20 mouse cellular contexts compared by ENCODE assay signal in genomic region chr2:65893241-65893640, GRCm38 (mm10). TPM values are rescaled to one million over a fixed set of nuclear protein-coding genes. Genes with fewer than 3 reads are reported as not detected.
DNase-seq lines count a peak whose midpoint lies in the region; ATAC-seq and TF ChIP-seq lines count a peak whose summit lies in the region.
"Had no signal": no experiment of that assay in that cellular context is flagged by ENCODE, and none has a peak within 500 bp of the region (broad histone marks: within the 10 kb centered on the region; RNA-seq: fewer than 3 reads in every experiment).

No protein-coding gene starts in this region.

- H3K27ac ChIP-seq in forebrain, postnatal 0 days (ENCODE audit: low read depth, low read length): peak overlapping the region; percentile 29; the same call in 1 of the 2 replicates
- no peak overlapping the region for H3K27ac ChIP-seq in forebrain, embryonic 16.5 days (ENCODE audit: low read length)
- H3K27ac ChIP-seq in liver, embryonic 13.5 days: peak overlapping the region; percentile 44
- H3K27ac ChIP-seq: embryonic facial prominence, embryonic 12.5 days; heart, embryonic 13.5 days; hindbrain, embryonic 13.5 days; hindbrain, postnatal 0 days had no signal

- H3K9me3 ChIP-seq in forebrain, postnatal 0 days (ENCODE audit: low read length): no peaks in the 10 kb centered on the region
- no peaks in the 10 kb centered on the region for H3K9me3 ChIP-seq in forebrain, embryonic 16.5 days (ENCODE audit: control insufficient read depth, low read length)
- no peaks in the 10 kb centered on the region for H3K9me3 ChIP-seq in liver, embryonic 13.5 days (replicated peaks)
- H3K9me3 ChIP-seq: embryonic facial prominence, embryonic 12.5 days; heart, embryonic 13.5 days; hindbrain, embryonic 13.5 days had no signal

- H3K4me2 ChIP-seq in forebrain, postnatal 0 days (ENCODE audit: low read depth): no peak overlapping the region
- H3K4me2 ChIP-seq in forebrain, embryonic 16.5 days (ENCODE audit: low read length): no peak overlapping the region
- H3K4me2 ChIP-seq in liver, embryonic 13.5 days: peak overlapping the region; percentile 48
- H3K4me2 ChIP-seq: embryonic facial prominence, embryonic 12.5 days; heart, embryonic 13.5 days; hindbrain, embryonic 13.5 days had no signal

- no peak overlapping the region for H3K9ac ChIP-seq in forebrain, postnatal 0 days
- no peak overlapping the region for H3K9ac ChIP-seq in forebrain, embryonic 16.5 days (replicated peaks; ENCODE audit: low read depth, low read length)
- H3K9ac ChIP-seq in liver, embryonic 13.5 days: peak overlapping the region; percentile 3; the same call in 1 of the 2 replicates
- H3K9ac ChIP-seq: embryonic facial prominence, embryonic 12.5 days; heart, embryonic 13.5 days; hindbrain, embryonic 13.5 days had no signal

- H3K27me3 ChIP-seq in forebrain, postnatal 0 days (ENCODE audit: insufficient read depth, low read length): no peaks in the 10 kb centered on the region
- H3K27me3 ChIP-seq in forebrain, embryonic 16.5 days (replicated peaks; ENCODE audit: control insufficient read depth, insufficient read depth, low read length): no peaks in the 10 kb centered on the region
- no peaks in the 10 kb centered on the region for H3K27me3 ChIP-seq in liver, embryonic 13.5 days
- H3K27me3 ChIP-seq: CH12.LX; embryonic facial prominence, embryonic 12.5 days; heart, embryonic 13.5 days; hindbrain, embryonic 13.5 days had no signal

- no peak for ATAC-seq in forebrain, postnatal 0 days
- no peak for ATAC-seq in forebrain, embryonic 16.5 days
- ATAC-seq in liver, embryonic 13.5 days (ENCODE audit: low read depth): peak; percentile 91
- ATAC-seq: activated CD4-positive, CD25-positive, alpha-beta regulatory T cell, adult 4 months; forebrain, embryonic 14.5 days; hindbrain, postnatal 0 days; Patski had no signal

- no peak for DNase-seq in forebrain, postnatal 0 days
- DNase-seq in c-Kit-positive CD71-positive TER-119-positive erythroid progenitor cells, embryonic 14.5 days (ENCODE audit: low spot score): peak; percentile 50
- DNase-seq in liver, embryonic 13.5 days: peak; percentile 61
- no peak for DNase-seq in heart, postnatal 25 days (ENCODE audit: low spot score)
- DNase-seq in gastrocnemius, postnatal 4 days (ENCODE audit: low spot score in 2 of 2): no peak
- DNase-seq: adrenal gland, postnatal 25 days; cerebellum, adult 11-12 months; cerebellum, adult 9-10 months; cerebellum, postnatal 25 days; gastrocnemius, postnatal 14 days had no signal

- 82% methylated on average over 8 of the region's 8 CpGs for WGBS in forebrain, postnatal 0 days
- 83% methylated on average over 8 of the region's 8 CpGs for WGBS in forebrain, embryonic 16.5 days
- 15% methylated on average over 8 of the region's 8 CpGs for WGBS in liver, embryonic 13.5 days (ENCODE audit: insufficient replicate concordance)

- TF ChIP-seq CTCF in forebrain, postnatal 0 days (IDR thresholded peaks at IDR 0.05; ENCODE audit: low read depth): no peak

- H3K4me1 ChIP-seq in forebrain, postnatal 0 days (ENCODE audit: insufficient read depth): peaks cover 9% of the 10 kb centered on the region; the same call in 1 of the 2 replicates
- peaks cover 12% of the 10 kb centered on the region for H3K4me1 ChIP-seq in forebrain, embryonic 16.5 days (replicated peaks; ENCODE audit: control insufficient read depth, insufficient read depth, low read length)
- peaks cover 30% of the 10 kb centered on the region for H3K4me1 ChIP-seq in liver, embryonic 13.5 days (replicated peaks)

- intact Hi-C loops in heart, postnatal 25 days (cut with DNase I): no loop called here

- H3K36me3 ChIP-seq in forebrain, postnatal 0 days (ENCODE audit: insufficient read depth): no peaks in the 10 kb centered on the region
- no peaks in the 10 kb centered on the region for H3K36me3 ChIP-seq in forebrain, embryonic 16.5 days (ENCODE audit: control insufficient read depth, insufficient read depth)
- no peaks in the 10 kb centered on the region for H3K36me3 ChIP-seq in liver, embryonic 13.5 days
- H3K36me3 ChIP-seq: embryonic facial prominence, embryonic 12.5 days; heart, embryonic 13.5 days; hindbrain, embryonic 13.5 days had no signal

- H3K4me3 ChIP-seq in forebrain, postnatal 0 days (ENCODE audit: low read depth, low read length): no peak overlapping the region
- H3K4me3 ChIP-seq in forebrain, embryonic 16.5 days (replicated peaks; ENCODE audit: low read length): no peak overlapping the region
- H3K4me3 ChIP-seq in liver, embryonic 13.5 days (replicated peaks): no peak overlapping the region
- H3K4me3 ChIP-seq: embryonic facial prominence, embryonic 12.5 days; heart, embryonic 13.5 days; hindbrain, embryonic 13.5 days had no signal

RNA-seq across cellular contexts. Expression of gene Csrnp3, which starts 47.7 kb away (rescaled TPM):
- total RNA-seq in forebrain, postnatal 0 days (2014; rRNA removed): 89.7 and 98.2 TPM in 2 replicates
- polyA plus RNA-seq in forebrain, postnatal 0 days (2015; fragmentation: Nextera tagmentation; extraction: Ambion mirVana): 28.1 and 46.2 TPM in 2 replicates
- polyA plus RNA-seq in forebrain, embryonic 16.5 days (2015; fragmentation: Nextera tagmentation; extraction: Ambion mirVana): 61.1 and 67.4 TPM in 2 replicates
- polyA plus RNA-seq in liver, embryonic 13.5 days (2015; fragmentation: Nextera tagmentation; extraction: Ambion mirVana): 0.21 and 0.36 TPM in 2 replicates
- under 1 TPM; 0.22 to 0.23 TPM for total RNA-seq in heart, postnatal 25 days (2021)
- total RNA-seq in gastrocnemius, postnatal 4 days (2021): 1 to 10 TPM; 2.8 to 3.5 TPM
- total RNA-seq: granulocyte monocyte progenitor cell, adult 5-6 weeks had no signal
- polyA plus RNA-seq: Patski had no signal

Comparison
In these comparisons a context has a peak if more than half of its experiments do, and no peak if none do; other contexts are left out.
1. DNase-seq: peak in c-Kit-positive CD71-positive TER-119-positive erythroid progenitor cells, embryonic 14.5 days (single experiment) and liver, embryonic 13.5 days (single experiment); none in forebrain, postnatal 0 days (single experiment), heart, postnatal 25 days (single experiment) and gastrocnemius, postnatal 4 days (0 of 2).
2. RNA of gene Csrnp3, which starts 47.7 kb away (total RNA-seq): 89.7 to 98.2 TPM in forebrain, postnatal 0 days; 2.8 to 3.5 TPM in gastrocnemius, postnatal 4 days and 0.22 to 0.23 TPM in heart, postnatal 25 days; every median in the first group is over 10 times any median in the second.